Mouse (Mus musculus) 416B (cell line): ENCODE measurements around the gene Nup85.

ENCODE experiments used
- DNase-seq: peaks from one replicate; pipeline ENCODE4 v3.0.0; 2011; ENCODE audit warnings: low read depth

Nup85 gene

DNA sequence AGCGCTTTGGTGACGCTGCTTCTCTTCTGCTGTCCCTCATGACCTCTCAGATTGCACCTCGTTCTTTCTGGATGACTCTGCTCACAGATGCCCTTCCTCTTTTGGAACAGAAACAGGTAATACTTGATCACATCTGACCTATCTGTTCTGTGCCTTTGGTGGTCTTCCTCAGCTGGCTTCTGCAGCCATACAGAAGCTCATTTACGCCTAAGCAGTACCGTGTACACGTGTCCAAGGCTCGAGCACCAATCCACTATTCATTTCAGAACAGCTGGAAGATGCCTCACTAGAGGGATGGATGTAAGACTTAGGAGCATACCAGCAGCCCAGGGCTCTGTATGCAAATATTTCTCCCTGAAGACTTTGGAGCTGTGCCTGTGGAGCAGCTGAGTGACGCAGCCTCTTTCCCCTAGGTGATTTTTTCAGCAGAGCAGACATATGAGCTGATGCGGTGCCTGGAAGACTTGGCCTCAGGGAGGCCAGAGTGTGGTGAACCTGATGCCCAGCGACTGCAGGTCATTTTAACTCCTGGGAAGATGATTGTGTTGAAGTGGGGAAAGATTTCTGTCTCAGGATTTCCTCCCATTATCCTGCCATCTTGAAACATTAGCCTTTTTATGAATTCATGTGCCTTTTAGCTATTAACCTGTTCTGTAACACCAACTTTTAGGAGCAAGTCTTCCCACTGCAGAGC lies 18.8 kb downstream of the Nup85 start:
- DNase-seq = no peak

DNA sequence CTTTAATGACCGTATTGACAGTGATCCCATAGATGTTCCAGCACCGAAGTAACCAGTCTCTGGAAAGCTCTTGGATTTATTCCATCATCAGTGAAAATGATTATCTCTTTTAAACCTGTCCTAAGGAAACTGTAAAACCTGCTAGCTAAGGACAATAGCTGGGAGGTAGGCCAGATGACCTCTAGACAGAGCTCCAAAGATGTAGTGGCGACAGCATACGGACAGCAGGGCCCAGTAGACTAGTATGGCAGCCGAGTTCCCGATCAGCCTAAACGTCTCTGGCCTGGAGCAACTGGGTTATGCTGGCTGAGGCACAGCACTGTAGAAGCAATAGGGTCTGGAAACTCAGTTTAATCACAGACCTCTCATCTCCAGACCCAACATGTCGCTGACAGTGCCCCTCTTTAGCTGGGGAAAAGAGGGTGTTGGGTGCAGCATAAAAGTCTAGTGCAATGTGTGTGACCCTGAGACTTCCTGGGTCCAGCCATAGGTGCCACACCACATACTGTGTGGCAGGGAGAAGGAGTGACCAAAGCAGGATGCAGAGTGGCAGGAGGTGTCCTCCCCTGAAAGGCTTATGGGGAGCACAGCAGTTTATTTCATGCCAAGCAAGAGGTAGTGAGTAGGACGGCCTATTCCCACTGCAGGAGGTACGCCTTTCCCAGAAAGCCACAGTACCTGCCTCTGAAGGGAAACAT lies 20.3 kb downstream of the Nup85 start:
- DNase-seq = no peak

DNA sequence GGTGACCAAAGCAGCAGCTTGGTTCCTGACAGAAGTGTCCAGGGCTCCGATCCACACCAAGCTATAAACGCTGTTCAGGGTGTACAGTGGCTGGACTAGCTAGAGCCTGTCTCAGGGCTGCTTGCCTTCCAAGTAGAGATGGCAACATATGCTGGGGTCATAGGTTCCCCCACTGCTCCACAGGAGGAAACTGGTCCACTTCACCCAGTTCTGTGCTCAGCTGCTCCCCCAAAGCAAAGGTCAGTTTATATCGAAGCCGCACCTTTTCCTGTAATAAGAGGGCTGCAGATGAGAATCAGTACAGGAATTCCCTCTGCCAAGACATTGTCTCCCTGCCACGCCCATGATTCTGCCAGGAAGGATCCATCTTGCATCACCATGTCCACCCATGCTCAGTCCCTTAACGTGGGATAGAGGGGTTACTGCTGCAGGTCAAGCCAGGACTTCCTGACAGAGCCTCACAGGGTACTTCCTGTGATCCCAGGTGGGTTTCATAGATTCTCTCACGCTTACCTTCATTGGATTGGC lies 21.4 kb downstream of the Nup85 start:
- no peak for DNase-seq

DNA sequence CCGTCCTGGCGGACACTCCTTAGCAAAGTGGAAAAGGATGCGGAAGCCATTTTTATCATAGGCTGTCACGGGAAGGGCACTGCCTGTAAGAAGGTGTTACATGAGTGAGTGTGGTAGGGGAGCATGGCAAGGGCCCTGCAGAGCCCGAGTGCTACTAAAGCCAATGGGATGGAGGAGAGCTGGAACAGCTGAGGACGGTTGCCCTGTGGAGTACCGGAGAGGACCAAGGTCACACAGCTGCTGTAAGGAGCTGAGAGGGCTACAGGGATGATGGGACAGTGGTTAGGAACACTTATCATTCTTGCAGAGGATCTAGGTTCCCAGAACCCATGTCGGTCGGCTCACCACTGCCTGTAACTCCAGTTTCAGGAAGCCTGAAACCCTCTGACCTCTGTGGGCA lies 22.2 kb downstream of the Nup85 start:
- no peak for DNase-seq

DNA sequence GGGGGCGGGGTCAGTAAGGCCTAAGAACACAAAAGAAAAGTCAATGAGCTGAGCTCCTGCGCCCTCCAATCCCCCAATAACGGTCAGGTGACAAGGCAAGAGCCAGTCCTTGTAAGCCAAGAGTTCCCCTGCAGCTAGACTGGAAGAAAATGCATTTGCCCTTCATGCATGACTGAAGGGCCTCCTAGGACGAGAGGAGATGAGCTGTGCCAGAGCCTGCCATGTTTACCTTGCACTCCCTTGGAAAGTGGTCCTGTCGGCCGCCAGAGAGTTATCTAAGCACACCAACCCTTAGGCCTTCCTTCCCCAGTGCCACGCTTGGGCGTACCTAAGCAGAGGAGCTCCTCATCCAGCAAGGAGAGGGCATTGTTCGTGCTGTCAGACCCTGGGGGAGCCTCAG lies 23.8 kb downstream of the Nup85 start:
- DNase-seq = no peak

- DNase-seq = no peak
These were observed 26.4 kb downstream of the Nup85 start for GRCm38 (mm10) chr11:115590526-115591075.

- DNase-seq = peak; percentile 41
These were observed 31.0 kb downstream of the Nup85 start for GRCm38 (mm10) chr11:115595209-115595608.

GRCm38 (mm10) chr11:115598309-115598708 lies 34.1 kb downstream of the Nup85 start:
- DNase-seq = peak; percentile 97

DNA sequence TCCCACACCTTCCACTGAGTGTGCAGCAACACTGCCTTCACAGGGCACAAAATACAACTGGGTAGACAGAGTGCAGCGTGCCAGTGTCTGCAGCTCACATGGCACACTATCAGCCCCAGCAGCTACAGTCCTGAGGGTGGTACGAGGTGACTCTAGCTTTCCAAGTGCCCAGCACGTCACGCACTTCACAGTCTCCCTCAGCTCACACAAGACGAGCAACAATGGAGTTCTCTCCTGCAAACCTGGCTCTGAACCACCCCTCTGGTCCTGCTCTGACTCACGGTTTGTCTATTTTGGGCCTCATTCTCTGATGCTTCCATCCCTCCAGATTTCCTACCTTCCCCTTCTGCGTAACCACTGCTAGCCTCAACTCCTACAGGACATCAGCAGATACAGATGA lies 35.5 kb downstream of the Nup85 start:
- DNase-seq = no peak

DNA sequence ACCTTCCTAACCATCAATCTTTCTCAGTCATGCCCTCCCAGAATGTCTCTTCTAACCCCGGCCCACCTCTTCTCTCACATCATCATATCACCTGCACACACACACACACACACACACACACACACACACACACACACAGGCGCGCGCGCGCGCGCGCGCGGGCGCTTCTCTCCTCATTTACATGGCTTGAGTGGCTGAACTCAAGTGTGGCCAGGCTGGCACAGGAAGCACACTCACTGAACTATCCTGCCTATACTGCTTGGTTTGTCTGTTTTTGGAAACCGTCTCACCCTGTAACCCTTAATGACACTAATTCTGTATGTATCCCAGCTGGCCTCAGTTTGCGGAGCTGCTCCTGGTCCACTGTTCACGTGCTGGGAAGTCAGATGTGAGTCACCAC lies 36.5 kb downstream of the Nup85 start:
- no peak for DNase-seq

DNA sequence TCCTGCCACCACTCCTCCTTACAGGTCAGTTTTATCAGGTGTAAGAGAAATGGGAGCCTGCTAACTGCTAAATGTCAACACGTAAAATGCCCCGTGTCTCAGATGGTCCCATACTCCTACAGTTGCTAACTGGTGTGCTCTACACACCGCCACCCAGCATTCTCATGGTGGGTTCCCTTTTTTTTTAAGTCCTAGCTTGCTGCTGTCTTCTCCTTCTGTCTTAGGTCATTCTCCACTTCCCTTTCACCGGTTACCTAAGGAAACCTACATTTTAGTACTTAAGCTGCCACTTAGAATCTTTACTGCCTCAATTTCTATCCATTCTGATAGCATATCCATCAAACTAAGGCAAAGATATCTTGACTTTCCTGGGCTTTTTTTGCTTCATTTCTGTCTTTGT lies 36.9 kb downstream of the Nup85 start:
- DNase-seq = peak; percentile 52

DNA sequence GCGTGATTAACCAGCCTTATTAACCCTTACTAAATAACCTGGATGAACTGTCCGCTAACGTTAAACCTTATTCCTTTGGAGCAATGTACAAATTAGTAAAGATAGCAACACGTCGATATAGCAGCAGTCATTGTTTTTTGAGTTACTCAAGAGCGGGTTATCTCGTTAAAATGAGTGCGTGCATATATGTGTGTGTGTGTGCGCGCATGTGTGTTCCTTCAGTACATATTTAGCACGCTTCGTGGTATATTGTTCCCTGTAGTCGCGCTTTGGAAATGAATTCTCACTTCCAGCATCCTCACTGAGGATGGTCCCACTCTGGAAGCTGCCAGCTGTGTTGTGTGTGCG lies 38.9 kb downstream of the Nup85 start:
- DNase-seq = peak; percentile 41

GRCm38 (mm10) chr11:115603476-115604303 lies 39.5 kb downstream of the Nup85 start, which contains the start of the genes Mrps7 and Gga3:
Mrps7 (plus strand) TSS chr11:115603925.
Gga3 (minus strand) TSS chr11:115604051.
- DNase-seq = peak; percentile 89

DNA sequence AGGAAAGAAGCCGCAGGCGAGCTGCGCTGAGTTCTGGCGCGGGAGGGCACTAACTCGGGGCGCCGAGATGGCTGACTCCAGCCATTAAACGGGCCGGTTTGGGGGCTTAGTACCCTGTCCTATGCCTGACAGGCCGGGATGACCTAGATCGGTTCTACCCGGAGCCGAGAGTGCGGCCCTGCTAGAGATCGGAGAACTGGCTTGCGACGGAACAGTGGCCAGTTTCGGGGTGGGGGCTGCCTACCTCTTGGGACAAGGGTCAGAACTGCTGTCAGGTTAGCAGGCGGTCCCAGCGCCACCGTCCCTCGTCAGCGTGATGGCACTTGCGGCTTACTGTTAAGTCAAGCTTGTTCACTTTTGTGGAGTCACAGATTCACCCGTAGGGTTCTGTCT lies 40.1 kb downstream of the Nup85 start:
- peak; percentile 45 for DNase-seq

DNA sequence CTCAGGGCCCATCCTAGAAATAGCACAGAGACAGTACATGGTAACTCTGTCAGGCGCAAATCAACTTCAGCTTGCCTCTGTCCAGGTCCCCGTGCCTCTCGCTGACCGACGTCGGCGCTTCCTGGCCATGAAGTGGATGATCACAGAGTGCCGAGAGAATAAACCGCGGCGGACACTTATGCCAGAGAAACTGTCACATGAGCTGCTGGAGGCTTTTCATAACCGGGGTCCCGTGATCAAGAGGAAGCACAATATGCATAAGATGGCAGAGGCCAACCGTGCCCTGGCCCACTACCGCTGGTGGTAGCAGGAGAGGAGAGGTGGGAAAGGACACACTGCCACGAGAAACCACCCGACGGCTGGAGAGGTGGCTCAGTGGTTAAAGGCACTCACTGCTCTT lies 42.5 kb downstream of the Nup85 start:
- DNase-seq = no peak

GRCm38 (mm10) chr11:115608421-115609399 lies 44.5 kb downstream of the Nup85 start:
- DNase-seq = no peak

DNA sequence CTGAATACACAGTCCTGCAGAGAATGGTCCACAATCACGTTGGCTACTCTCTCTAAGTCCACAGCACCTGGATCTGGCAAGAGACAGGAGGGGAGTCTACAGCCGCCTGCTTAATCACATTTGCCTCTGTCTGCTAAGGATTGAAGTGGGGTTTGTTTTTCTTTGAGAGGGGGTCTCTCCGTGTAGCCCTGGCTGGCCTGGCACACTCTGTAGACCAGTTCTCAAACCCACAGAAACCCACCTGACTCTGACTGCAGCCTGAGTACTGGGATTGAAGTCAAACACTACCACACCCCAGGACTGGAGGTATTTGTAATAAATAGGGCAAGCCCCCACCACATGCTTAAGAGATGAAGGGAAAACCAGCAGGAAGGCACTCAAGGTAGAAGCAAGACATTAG lies 45.3 kb downstream of the Nup85 start:
- no peak for DNase-seq

GRCm38 (mm10) chr11:115611173-115611572 lies 46.9 kb downstream of the Nup85 start:
- no peak for DNase-seq

GRCm38 (mm10) chr11:115612059-115612409 lies 47.8 kb downstream of the Nup85 start:
- peak; percentile 71 for DNase-seq

DNA sequence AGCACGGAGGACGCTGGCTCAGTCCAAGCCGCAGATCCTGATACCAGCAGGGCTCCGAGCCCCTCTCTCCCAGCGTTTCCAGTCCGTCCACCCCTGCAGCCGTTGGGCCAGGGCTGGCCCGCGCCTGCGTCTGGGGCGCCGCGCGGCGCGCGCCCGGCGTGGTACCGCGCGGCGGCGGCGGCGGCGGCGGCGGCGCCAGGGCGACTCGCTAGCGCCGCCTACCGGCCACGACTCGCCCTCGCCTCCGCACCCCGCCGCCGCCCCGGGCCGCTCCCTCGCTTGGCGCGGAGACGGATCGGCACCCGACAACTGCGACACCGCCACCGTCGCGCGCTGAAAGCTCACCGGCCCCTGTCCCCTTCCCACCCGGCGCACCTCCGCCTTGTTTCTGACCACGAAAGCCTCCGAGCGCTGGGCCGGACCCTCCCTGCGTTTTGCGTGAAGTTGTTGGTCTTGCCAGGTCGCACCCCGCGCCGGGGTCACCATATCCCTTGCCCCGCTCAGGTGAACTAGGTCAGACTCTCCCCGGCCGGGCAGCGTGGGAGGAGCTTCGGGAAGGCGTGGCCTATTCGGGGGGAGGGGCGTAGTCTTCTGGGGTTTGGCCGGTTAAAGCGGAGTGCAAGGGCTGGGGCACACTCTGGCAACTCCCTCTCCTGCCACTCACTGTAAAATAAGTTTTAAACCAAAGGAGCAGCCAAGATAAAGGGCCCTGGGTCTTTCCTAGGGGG lies 48.3 kb downstream of the Nup85 start, which contains the start of gene Mif4gd:
Gene Mif4gd, minus strand, starts transcription at position 560 of the 728 bp plus-strand sequence.
- DNase-seq = peak; percentile 92
